Mouse (Mus musculus) small intestine, adult 2 months (tissue): ENCODE results near the gene Aes. TPM values are rescaled to one million over a fixed set of nuclear protein-coding genes. Genes with fewer than 3 reads are reported as not detected.

Source experiments
- H3K27ac ChIP-seq: fragments of 200-500 bp; 2 replicates; pipeline ENCODE4 v1.5.1; 2012; ENCODE audit warnings: low read depth, low read length, control low read depth, inconsistent platforms; ENCODE audit not compliant: insufficient read depth
- H3K27me3 ChIP-seq: fragments of 200-500 bp; 2 replicates; pipeline ENCODE4 v1.6.1; 2012; ENCODE audit warnings: mild to moderate bottlenecking, moderate library complexity, low read length, inconsistent platforms; ENCODE audit not compliant: control insufficient read depth, insufficient read depth
- H3K36me3 ChIP-seq: fragments of 200-500 bp; 2 replicates; pipeline ENCODE4 v1.6.1; 2012; ENCODE audit warnings: mild to moderate bottlenecking, low read length, control low read depth, inconsistent platforms; ENCODE audit not compliant: control insufficient read depth, insufficient read depth
- H3K4me1 ChIP-seq: fragments of 200-500 bp; 2 replicates; pipeline ENCODE4 v1.6.1; 2012; ENCODE audit warnings: low read length, inconsistent platforms, mixed read lengths; ENCODE audit not compliant: control insufficient read depth, insufficient read depth, insufficient read length
- H3K4me3 ChIP-seq: fragments of 200-500 bp; 2 replicates; pipeline ENCODE4 v1.5.1; 2012; ENCODE audit warnings: low read depth, mild to moderate bottlenecking, control low read depth, inconsistent platforms, low read length, moderate library complexity
- CTCF ChIP-seq: fragments of 200-500 bp; IDR thresholded peaks from 2 replicates; pipeline ENCODE4 v1.5.1; 2012; ENCODE audit warnings: low read depth, mild to moderate bottlenecking, control low read depth, inconsistent platforms, low read length, moderate library complexity, mixed read lengths; ENCODE audit not compliant: insufficient replicate concordance, insufficient read length; ENCODE audit errors: extremely low read depth
- POLR2A ChIP-seq: fragments of 200-500 bp; IDR thresholded peaks from 2 replicates; pipeline ENCODE4 v1.6.1; 2012; ENCODE audit warnings: low read depth, mild to moderate bottlenecking, control low read depth, inconsistent platforms, low read length, moderate library complexity
- WGBS: fragments of 180-500 bp; shearing (Covaris S2); methylation state at CpG from one replicate; pipeline ENCODE4 v1.1.7; 2018; 5-methylcytosine and 5-hydroxymethylcytosine counted together
- polyA plus RNA-seq: library from polyadenylated mRNA; depleted of rRNA; stranded (reverse); fragments of >200 nt; gene quantifications from 2 replicates; pipeline ENCODE4 v1.2.3, GENCODE M21; 2012

Aes gene
- polyA plus RNA-seq, 1 experiment, result 3,003 TPM

DNA sequence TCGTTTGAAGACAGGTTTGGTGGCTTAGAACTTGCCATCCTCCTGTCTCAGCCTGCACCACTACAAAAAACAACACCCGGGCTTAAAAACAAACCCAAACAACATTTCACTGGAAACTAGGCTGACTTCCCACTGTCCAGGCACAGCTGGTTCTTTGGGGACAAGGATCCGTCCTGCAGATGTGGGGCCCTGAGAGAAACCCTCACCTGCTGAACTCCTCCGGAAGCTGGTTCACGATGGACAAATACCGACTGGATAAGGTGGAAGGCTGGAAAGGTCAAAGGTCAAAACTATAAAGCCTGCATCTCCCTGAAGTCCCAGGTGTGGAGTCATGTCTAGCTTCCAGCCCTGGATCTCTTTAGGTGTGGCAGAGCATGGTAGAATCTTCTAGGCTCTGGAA is 39.6 kb downstream of the Aes start:
- H3K27ac ChIP-seq, result no peak overlapping the region
- TF ChIP-seq CTCF (no peak), POLR2A (no peak)
- H3K4me3 ChIP-seq, result no peak overlapping the region
- H3K4me1 ChIP-seq, result peaks cover 18% of the 10 kb centered on the region
- H3K36me3 ChIP-seq, result no peaks in the 10 kb centered on the region
- WGBS, result 24% methylated on average over 6 of the region's 6 CpGs
- H3K27me3 ChIP-seq, result no peaks in the 10 kb centered on the region

DNA sequence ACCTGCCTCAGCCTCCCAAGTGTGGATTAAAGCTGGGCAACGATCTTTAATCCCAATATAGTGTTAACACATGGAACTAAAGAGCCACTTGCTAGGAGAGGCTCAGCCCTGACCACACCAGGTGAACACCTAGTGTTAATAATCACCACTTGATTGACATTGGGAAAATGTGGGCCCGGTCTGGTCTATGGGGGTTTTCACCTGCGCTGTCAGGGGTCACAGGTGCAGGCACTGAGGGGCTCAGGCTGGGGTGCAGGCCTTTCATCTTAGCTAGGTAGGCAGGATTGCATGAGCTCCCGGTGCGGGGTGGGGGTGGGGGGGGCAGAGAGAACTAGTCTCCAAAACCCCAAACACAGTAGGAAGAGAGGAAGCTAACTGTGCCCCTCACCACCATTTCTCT is 40.3 kb downstream of the Aes start:
- WGBS, result 71% methylated on average over 5 of the region's 5 CpGs
- no peak for TF ChIP-seq POLR2A
- no peak for TF ChIP-seq CTCF
- Histone ChIP-seq H3K27ac (no peak overlapping the region), H3K27me3 (no peaks in the 10 kb centered on the region), H3K4me1 (peaks cover 19% of the 10 kb centered on the region), H3K36me3 (no peaks in the 10 kb centered on the region), H3K4me3 (no peak overlapping the region)

DNA sequence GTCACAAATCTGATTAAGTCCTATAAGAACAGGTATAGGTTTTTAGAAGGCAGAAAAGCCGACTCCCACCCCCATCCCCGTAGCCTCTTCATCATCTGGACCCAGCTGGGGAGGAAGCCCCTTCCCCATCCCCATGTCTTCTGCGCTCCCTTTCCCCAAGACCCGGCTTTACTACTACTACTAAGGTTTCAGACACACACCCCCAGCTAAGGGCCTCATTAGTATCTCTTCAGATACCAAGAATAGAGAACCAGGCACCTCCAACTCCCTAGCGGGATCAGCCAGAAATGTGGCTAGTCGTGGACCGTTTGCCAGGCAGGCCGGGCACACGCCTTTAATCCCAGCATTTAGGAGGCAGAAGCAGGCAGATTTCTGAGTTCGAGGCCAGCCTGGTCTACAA is 40.8 kb downstream of the Aes start:
- Histone ChIP-seq H3K27me3 (no peaks in the 10 kb centered on the region), H3K4me3 (no peak overlapping the region), H3K36me3 (no peaks in the 10 kb centered on the region), H3K27ac (no peak overlapping the region), H3K4me1 (peaks cover 21% of the 10 kb centered on the region)
- TF ChIP-seq CTCF, result no peak
- TF ChIP-seq POLR2A, result no peak
- 77% methylated on average over 10 of the region's 10 CpGs for WGBS

DNA sequence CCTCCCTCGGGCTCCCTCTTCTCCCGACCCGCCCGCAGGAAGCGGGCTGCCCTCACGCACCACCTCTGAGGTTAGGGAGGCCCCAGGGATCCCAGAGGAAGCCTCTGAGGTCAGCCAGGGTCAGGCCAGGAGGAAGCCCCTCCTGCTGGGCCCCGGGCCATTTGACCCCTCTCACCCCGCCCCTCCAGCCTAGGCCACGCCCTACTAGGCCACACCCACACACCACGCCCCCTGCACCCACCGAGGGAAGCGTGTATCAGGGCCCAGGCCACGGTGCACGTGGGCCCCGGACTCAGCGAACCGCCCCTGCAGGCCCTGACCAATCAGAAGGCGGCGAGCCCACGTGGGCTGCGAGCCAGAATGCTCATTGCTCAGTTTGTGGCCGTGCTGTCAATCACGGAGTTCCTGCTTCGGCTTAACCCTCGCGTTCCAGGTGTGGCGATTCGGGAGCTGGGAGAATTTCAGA is 41.5 kb downstream of the Aes start, which contains the start of gene Tle6:
Tle6 (minus strand) TSS at position 336 of the 466 bp plus-strand sequence.
- TF ChIP-seq POLR2A (no peak), CTCF (no peak)
- H3K27ac ChIP-seq, result no peak within 1 kb of the TSS
- H3K36me3 ChIP-seq, result no peaks in the 10 kb centered on the region
- peaks cover 21% of the 10 kb centered on the region for H3K4me1 ChIP-seq
- no peaks in the 10 kb centered on the region for H3K27me3 ChIP-seq
- peak within 1 kb of the TSS; percentile 54 for H3K4me3 ChIP-seq
- WGBS, result under 1% methylated on average over 28 of the region's 28 CpGs

DNA sequence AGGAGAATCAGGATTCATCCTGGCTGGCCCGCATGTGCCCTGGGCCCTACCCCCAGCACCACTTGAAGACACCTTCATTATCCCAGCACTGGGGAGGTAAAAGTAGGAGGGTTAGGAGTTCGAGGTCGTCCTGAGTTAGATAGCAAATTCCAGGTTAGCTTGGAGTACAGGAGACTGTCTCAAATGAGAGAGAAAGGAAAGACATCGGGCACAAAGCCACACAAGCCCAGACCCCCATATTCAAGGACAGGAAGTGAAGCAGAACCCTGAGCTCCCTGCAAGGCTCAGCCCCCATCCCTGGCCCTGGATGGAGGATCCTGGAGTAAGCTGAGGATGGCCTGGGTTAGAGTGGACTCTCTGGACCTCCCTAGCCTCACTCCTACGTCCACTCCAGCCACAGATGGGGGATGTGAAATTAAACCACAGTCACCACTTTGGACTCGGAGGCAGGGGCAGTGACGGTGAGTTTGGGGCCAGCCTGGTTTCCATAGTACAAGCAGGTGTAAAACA is 42.2 kb downstream of the Aes start:
- Histone ChIP-seq H3K27ac (no peak overlapping the region), H3K4me1 (peaks cover 19% of the 10 kb centered on the region), H3K4me3 (peak overlapping the region; percentile 54), H3K36me3 (no peaks in the 10 kb centered on the region), H3K27me3 (no peaks in the 10 kb centered on the region)
- WGBS, result 42% methylated on average over 7 of the region's 7 CpGs
- TF ChIP-seq CTCF (no peak), POLR2A (no peak)

DNA sequence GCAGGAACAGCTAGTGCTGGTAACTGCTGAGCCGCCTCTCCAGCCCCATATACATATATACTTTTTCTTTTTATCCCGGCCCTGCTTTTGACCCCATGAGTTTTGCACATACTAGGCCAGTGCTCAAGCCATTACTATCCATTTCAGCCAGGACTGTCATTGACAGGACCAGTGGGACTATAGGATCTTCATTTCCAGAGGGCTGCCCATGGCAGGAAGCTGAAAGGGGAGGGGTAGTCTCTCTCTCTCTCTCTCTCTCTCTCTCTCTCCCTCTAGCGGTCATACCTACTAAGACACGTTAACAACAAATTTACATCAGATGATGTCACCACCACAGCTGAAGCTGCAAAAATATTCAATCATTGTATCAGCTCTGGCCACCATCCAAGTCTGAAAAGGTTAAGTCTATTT is 43.5 kb downstream of the Aes start:
- peaks cover 18% of the 10 kb centered on the region for H3K4me1 ChIP-seq
- WGBS, result 30% methylated on average over 4 of the region's 4 CpGs

DNA sequence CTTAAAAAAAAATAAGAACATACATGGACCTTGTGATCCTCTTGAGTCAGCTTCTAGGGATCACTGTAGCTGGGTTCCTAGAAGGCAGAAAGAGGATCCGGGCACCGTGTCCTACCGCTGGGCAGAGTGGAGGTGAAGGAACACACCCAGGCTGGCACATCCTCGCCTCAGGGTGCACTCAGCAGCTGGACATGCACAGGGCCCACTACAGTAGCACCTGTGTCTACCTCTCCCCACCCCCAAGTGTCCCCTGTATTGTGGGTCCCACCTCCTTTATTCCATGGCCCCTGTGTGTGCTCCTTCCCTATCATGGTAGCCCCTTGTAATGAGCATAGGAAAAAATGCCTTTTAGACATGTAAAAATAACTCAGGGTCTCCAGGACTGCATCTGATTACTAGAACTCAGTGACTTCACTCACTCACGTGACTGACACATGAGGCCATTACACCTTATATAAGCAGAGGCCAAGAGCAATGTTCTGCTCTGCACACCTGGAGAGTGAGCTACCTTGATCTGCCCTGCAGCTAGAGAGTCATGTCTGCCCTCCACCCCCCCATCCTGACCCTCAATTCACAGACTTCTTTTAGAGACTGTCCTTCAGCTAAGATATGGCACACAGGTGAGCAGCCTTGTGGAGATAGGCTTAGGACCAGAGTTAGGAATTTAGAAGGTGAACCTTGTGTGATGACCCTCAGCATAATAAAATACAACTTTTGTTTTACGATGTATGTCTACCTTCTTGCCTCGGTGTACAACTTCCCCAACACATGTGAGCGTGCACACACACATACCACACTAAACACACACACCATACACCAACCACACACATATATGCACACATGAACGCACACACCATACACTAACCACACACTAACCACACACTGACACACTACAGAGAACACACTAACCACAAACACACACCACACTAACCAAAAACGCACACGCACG is 45.0 kb downstream of the Aes start:
- Histone ChIP-seq H3K4me3 (peak overlapping the region; percentile 42), H3K4me1 (peaks cover 18% of the 10 kb centered on the region), H3K27ac (no peak overlapping the region; the same call in 1 of the 2 replicates), H3K27me3 (no peaks in the 10 kb centered on the region), H3K36me3 (no peaks in the 10 kb centered on the region)
- TF ChIP-seq POLR2A (no peak), CTCF (no peak)
- WGBS, result 71% methylated on average over 12 of the region's 12 CpGs

More for the DNA sequence above, 43.5 kb downstream of the Aes start:
- Histone ChIP-seq H3K36me3 (no peaks in the 10 kb centered on the region), H3K4me3 (no peak overlapping the region), H3K27ac (no peak overlapping the region), H3K27me3 (no peaks in the 10 kb centered on the region)
- TF ChIP-seq POLR2A (no peak), CTCF (peak; percentile 64; the same call in 1 of the 2 replicates)
